Mouse (Mus musculus): ENCODE measurements around the gene Dcaf6. TPM values are rescaled to one million over a fixed set of nuclear protein-coding genes. Genes with fewer than 3 reads are reported as not detected.

Gene Dcaf6
- polyA plus RNA-seq, 1 experiment from 2014 or later, result 17.8 TPM

- Histone ChIP-seq H3K27ac (replicated peaks) (no peak overlapping the region), H3K9me3 (replicated peaks) (no peaks in the 10 kb centered on the region), H3K27me3 (no peaks in the 10 kb centered on the region), H3K36me3 (no peaks in the 10 kb centered on the region), H3K4me3 (replicated peaks) (no peak overlapping the region), H3K4me1 (no peaks in the 10 kb centered on the region), H3K4me2 (replicated peaks) (no peak overlapping the region), H3K9ac (no peak overlapping the region)
- no peak for ATAC-seq (ENCODE audit: insufficient number of reproducible peaks, low FRiP score, low TSS enrichment, low read depth)
- WGBS, result 75% methylated on average over 7 of the region's 7 CpGs
Measured at GRCm38 (mm10) chr1:165421357-165421915, 38.8 kb downstream of the Dcaf6 start.

GRCm38 (mm10) chr1:165396401-165396805 lies 63.9 kb downstream of the Dcaf6 start:
- H3K9me3 ChIP-seq (replicated peaks), result no peaks in the 10 kb centered on the region
- no peaks in the 10 kb centered on the region for H3K4me1 ChIP-seq
- no peak for ATAC-seq (ENCODE audit: insufficient number of reproducible peaks, low FRiP score, low TSS enrichment, low read depth)
- no peak overlapping the region for H3K27ac ChIP-seq (replicated peaks)
- H3K27me3 ChIP-seq, result no peaks in the 10 kb centered on the region
- H3K9ac ChIP-seq, result no peak overlapping the region
- no peak overlapping the region for H3K4me2 ChIP-seq (replicated peaks)
- no peak overlapping the region for H3K4me3 ChIP-seq (replicated peaks)
- 0 out of 2 replicates have a peak, but pooled peaks cover 3% of the 10 kb centered on the region for H3K36me3 ChIP-seq
- 88% methylated on average over 2 of the region's 2 CpGs for WGBS

GRCm38 (mm10) chr1:165395940-165396339 lies 64.3 kb downstream of the Dcaf6 start:
- WGBS, result 89% methylated on average over 4 of the region's 4 CpGs
- H3K9me3 ChIP-seq (replicated peaks), result no peaks in the 10 kb centered on the region
- H3K36me3 ChIP-seq, result 0 out of 2 replicates have a peak, but pooled peaks cover 3% of the 10 kb centered on the region
- no peak overlapping the region for H3K4me2 ChIP-seq (replicated peaks)
- H3K4me3 ChIP-seq (replicated peaks), result no peak overlapping the region
- no peak overlapping the region for H3K9ac ChIP-seq
- H3K4me1 ChIP-seq, result no peaks in the 10 kb centered on the region
- H3K27me3 ChIP-seq, result no peaks in the 10 kb centered on the region
- no peak overlapping the region for H3K27ac ChIP-seq (replicated peaks)
- ATAC-seq (ENCODE audit: insufficient number of reproducible peaks, low FRiP score, low TSS enrichment, low read depth), result no peak

DNA sequence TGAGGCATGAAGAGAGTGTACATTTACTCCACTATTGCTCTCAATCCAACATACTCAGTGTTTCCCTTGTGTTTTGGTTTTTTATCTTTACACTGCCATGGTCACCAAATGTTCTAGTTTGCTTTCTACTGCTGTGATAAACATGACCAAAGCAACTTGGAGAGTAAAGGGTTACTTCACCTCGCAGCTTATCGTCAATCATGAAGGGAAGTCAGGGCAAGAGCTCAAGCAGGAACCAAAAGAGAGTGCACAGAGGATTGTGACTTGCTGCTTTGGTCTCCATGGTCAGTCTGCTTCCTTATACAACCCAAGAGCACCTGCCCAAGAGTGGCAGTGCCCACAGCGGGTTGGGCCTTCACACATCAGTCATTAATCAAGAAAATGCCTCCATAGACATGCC lies 65.4 kb downstream of the Dcaf6 start:
- Histone ChIP-seq H3K4me1 (no peaks in the 10 kb centered on the region), H3K9ac (no peak overlapping the region), H3K4me3 (replicated peaks) (no peak overlapping the region), H3K9me3 (replicated peaks) (no peaks in the 10 kb centered on the region), H3K36me3 (0 out of 2 replicates have a peak, but pooled peaks cover 3% of the 10 kb centered on the region), H3K27ac (replicated peaks) (no peak overlapping the region), H3K27me3 (no peaks in the 10 kb centered on the region), H3K4me2 (replicated peaks) (no peak overlapping the region)
- ATAC-seq (ENCODE audit: insufficient number of reproducible peaks, low FRiP score, low TSS enrichment, low read depth), result no peak
- WGBS, result 71% methylated on average over 3 of the region's 3 CpGs

GRCm38 (mm10) chr1:165393033-165393432 lies 67.2 kb downstream of the Dcaf6 start:
- H3K4me3 ChIP-seq (replicated peaks), result no peak overlapping the region
- WGBS, result 95% methylated on average over 1 of the region's 1 CpGs
- ATAC-seq (ENCODE audit: insufficient number of reproducible peaks, low FRiP score, low TSS enrichment, low read depth), result no peak
- H3K4me1 ChIP-seq, result no peaks in the 10 kb centered on the region
- no peak overlapping the region for H3K27ac ChIP-seq (replicated peaks)
- no peaks in the 10 kb centered on the region for H3K9me3 ChIP-seq (replicated peaks)
- no peaks in the 10 kb centered on the region for H3K27me3 ChIP-seq
- no peak overlapping the region for H3K9ac ChIP-seq
- 0 out of 2 replicates have a peak, but pooled peaks cover 3% of the 10 kb centered on the region for H3K36me3 ChIP-seq
- H3K4me2 ChIP-seq (replicated peaks), result no peak overlapping the region

GRCm38 (mm10) chr1:165388716-165389115 lies 71.6 kb downstream of the Dcaf6 start:
- H3K27me3 ChIP-seq, result no peaks in the 10 kb centered on the region
- H3K4me2 ChIP-seq (replicated peaks), result no peak overlapping the region
- WGBS, result 57% methylated on average over 5 of the region's 5 CpGs
- H3K27ac ChIP-seq (replicated peaks), result no peak overlapping the region
- H3K9ac ChIP-seq, result no peak overlapping the region
- no peaks in the 10 kb centered on the region for H3K9me3 ChIP-seq (replicated peaks)
- H3K4me1 ChIP-seq, result no peaks in the 10 kb centered on the region
- no peak for ATAC-seq (ENCODE audit: insufficient number of reproducible peaks, low FRiP score, low TSS enrichment, low read depth)
- no peak overlapping the region for H3K4me3 ChIP-seq (replicated peaks)
- 0 out of 2 replicates have a peak, but pooled peaks cover 10% of the 10 kb centered on the region for H3K36me3 ChIP-seq

DNA sequence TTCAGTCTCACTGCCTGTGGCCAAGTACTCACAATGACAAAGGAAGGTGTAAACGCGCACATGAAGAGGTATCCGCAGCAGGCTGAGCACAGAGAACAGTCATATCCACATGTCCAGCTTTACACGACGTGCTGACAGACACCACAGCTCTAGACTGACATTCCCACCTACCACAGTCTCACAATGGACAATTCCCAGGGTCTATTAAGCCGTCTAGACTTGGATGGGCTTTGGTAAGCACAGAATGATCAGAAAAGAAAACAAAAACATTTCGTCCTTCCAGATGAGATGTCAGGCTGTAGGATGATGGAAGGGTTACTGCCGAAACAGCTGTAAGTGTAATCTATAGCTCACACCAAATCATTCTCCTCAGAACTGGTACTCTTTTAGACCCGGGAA lies 73.8 kb downstream of the Dcaf6 start:
- Histone ChIP-seq H3K4me1 (no peaks in the 10 kb centered on the region), H3K9me3 (replicated peaks) (no peaks in the 10 kb centered on the region), H3K36me3 (0 out of 2 replicates have a peak, but pooled peaks cover 6% of the 10 kb centered on the region), H3K27me3 (no peaks in the 10 kb centered on the region), H3K27ac (replicated peaks) (no peak overlapping the region), H3K9ac (no peak overlapping the region), H3K4me2 (replicated peaks) (no peak overlapping the region), H3K4me3 (replicated peaks) (no peak overlapping the region)
- no peak for ATAC-seq (ENCODE audit: insufficient number of reproducible peaks, low FRiP score, low TSS enrichment, low read depth)
- WGBS, result 85% methylated on average over 9 of the region's 9 CpGs

- no peak for ATAC-seq (ENCODE audit: insufficient number of reproducible peaks, low FRiP score, low TSS enrichment, low read depth)
- no peak overlapping the region for H3K4me3 ChIP-seq (replicated peaks)
- H3K36me3 ChIP-seq, result 0 out of 2 replicates have a peak, but pooled peaks cover 6% of the 10 kb centered on the region
- no peaks in the 10 kb centered on the region for H3K27me3 ChIP-seq
- H3K27ac ChIP-seq (replicated peaks), result no peak overlapping the region
- no peaks in the 10 kb centered on the region for H3K9me3 ChIP-seq (replicated peaks)
- no peak overlapping the region for H3K9ac ChIP-seq
- 89% methylated on average over 14 of the region's 14 CpGs for WGBS
- no peaks in the 10 kb centered on the region for H3K4me1 ChIP-seq
- H3K4me2 ChIP-seq (replicated peaks), result no peak overlapping the region
Measured at GRCm38 (mm10) chr1:165385810-165386524, 74.3 kb downstream of the Dcaf6 start.

GRCm38 (mm10) chr1:165373839-165374238 lies 86.4 kb downstream of the Dcaf6 start:
- ATAC-seq (ENCODE audit: insufficient number of reproducible peaks, low FRiP score, low TSS enrichment, low read depth), result no peak
- Histone ChIP-seq H3K36me3 (no peaks in the 10 kb centered on the region), H3K27ac (replicated peaks) (no peak overlapping the region), H3K9me3 (replicated peaks) (no peaks in the 10 kb centered on the region), H3K4me1 (no peaks in the 10 kb centered on the region), H3K27me3 (no peaks in the 10 kb centered on the region), H3K9ac (no peak overlapping the region), H3K4me2 (replicated peaks) (no peak overlapping the region), H3K4me3 (replicated peaks) (no peak overlapping the region)
- WGBS, result 56% methylated on average over 9 of the region's 9 CpGs

- Histone ChIP-seq H3K27ac (replicated peaks) (no peak overlapping the region), H3K9me3 (replicated peaks) (no peaks in the 10 kb centered on the region), H3K27me3 (no peaks in the 10 kb centered on the region), H3K9ac (no peak overlapping the region), H3K4me1 (no peaks in the 10 kb centered on the region), H3K4me2 (replicated peaks) (no peak overlapping the region), H3K4me3 (replicated peaks) (no peak overlapping the region), H3K36me3 (no peaks in the 10 kb centered on the region)
- ATAC-seq (ENCODE audit: insufficient number of reproducible peaks, low FRiP score, low TSS enrichment, low read depth), result no peak
- 94% methylated on average over 4 of the region's 4 CpGs for WGBS
Measured at GRCm38 (mm10) chr1:165370990-165371389, 89.3 kb downstream of the Dcaf6 start.

DNA sequence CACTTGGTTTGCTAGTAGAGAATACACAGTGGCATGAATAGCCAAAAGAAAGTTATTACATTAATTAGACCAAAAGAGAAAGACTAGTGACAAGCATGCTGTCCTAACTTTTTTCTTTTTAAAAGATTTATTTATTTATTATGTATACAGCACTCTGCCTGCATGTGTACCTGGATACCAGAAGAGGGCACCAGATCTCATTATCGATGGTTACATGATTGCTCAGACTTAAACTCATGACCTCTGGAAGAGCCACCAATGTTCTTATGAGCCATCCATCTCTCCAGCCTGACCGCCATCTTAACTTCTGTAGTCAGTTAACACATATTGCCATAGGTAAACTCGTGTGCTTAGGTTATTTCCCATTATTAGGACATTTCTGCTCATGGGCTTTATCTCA lies 95.2 kb downstream of the Dcaf6 start:
- WGBS, result 90% methylated on average over 3 of the region's 3 CpGs
- no peaks in the 10 kb centered on the region for H3K27me3 ChIP-seq
- no peak overlapping the region for H3K9ac ChIP-seq
- ATAC-seq (ENCODE audit: insufficient number of reproducible peaks, low FRiP score, low TSS enrichment, low read depth), result no peak
- no peaks in the 10 kb centered on the region for H3K4me1 ChIP-seq
- H3K4me3 ChIP-seq (replicated peaks), result no peak overlapping the region
- H3K27ac ChIP-seq (replicated peaks), result no peak overlapping the region
- no peaks in the 10 kb centered on the region for H3K9me3 ChIP-seq (replicated peaks)
- H3K36me3 ChIP-seq, result no peaks in the 10 kb centered on the region
- H3K4me2 ChIP-seq (replicated peaks), result no peak overlapping the region

DNA sequence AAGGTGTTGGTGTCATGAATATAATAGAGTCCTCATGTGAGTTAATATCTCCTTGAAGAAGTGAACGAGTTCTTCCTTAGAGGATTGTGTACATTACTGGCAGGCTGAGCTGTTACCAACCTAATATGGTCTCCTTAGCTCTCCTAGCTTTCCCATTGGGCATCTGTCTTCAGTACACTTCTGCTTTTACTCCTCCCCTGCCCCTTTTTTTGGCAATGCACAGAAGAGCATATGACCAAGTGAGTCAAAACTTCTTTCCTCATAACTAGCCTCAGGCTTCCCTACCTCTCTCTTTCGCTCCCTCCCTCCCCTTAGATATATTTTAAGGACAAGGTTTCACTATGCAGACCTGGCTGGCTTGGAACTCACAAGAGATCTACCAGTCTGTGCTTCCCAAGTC lies 97.0 kb downstream of the Dcaf6 start:
- Histone ChIP-seq H3K4me3 (replicated peaks) (no peak overlapping the region), H3K27ac (replicated peaks) (no peak overlapping the region), H3K36me3 (no peaks in the 10 kb centered on the region), H3K9ac (no peak overlapping the region), H3K4me1 (no peaks in the 10 kb centered on the region), H3K9me3 (replicated peaks) (no peaks in the 10 kb centered on the region), H3K4me2 (replicated peaks) (no peak overlapping the region), H3K27me3 (no peaks in the 10 kb centered on the region)
- no peak for ATAC-seq (ENCODE audit: insufficient number of reproducible peaks, low FRiP score, low TSS enrichment, low read depth)
- WGBS, result 80% methylated on average over 2 of the region's 2 CpGs
